Comparison of ENCODE assay signal across 8 mouse cellular contexts in genomic region chr12:46819348-46820022, GRCm38 (mm10). TPM values are rescaled to one million over a fixed set of nuclear protein-coding genes. Genes with fewer than 3 reads are reported as not detected.
DNase-seq lines count a peak whose midpoint lies in the region; ATAC-seq lines count a peak whose summit lies in the region.

No protein-coding gene starts in this region.

- 0% methylated on average over 50 of the region's 57 CpGs for WGBS in forebrain, embryonic 12.5 days
- WGBS in heart, embryonic 16.5 days: 1% methylated on average over 47 of the region's 57 CpGs
- under 1% methylated on average over 57 of the region's 57 CpGs for whole genome bisulfite sequencing in liver, embryonic 13.5 days (ENCODE audit: insufficient replicate concordance)
- 1% methylated on average over 53 of the region's 57 CpGs for WGBS in neural tube, embryonic 13.5 days

- ATAC-seq in forebrain, embryonic 12.5 days (ENCODE audit: low FRiP score): peak; percentile 92
- peak; percentile 95 for ATAC-seq in heart, embryonic 16.5 days (replicated peaks; ENCODE audit: extremely low read depth, insufficient read depth, low FRiP score)
- peak; percentile 95 for ATAC-seq in liver, embryonic 13.5 days (ENCODE audit: low read depth)
- ATAC-seq in neural tube, embryonic 13.5 days (ENCODE audit: low read depth): peak; percentile 95

- H3K36me3 ChIP-seq in forebrain, embryonic 12.5 days (replicated peaks): no peaks in the 10 kb centered on the region
- H3K36me3 ChIP-seq in heart, embryonic 16.5 days (ENCODE audit: control insufficient read depth, insufficient read depth): no peaks in the 10 kb centered on the region
- no peaks in the 10 kb centered on the region for H3K36me3 ChIP-seq in liver, embryonic 13.5 days
- H3K36me3 ChIP-seq in neural tube, embryonic 13.5 days: no peaks in the 10 kb centered on the region

- peak overlapping the region; percentile 89 for H3K9ac ChIP-seq in forebrain, embryonic 12.5 days
- H3K9ac ChIP-seq in heart, embryonic 16.5 days (ENCODE audit: low read length): peak overlapping the region; percentile 76
- H3K9ac ChIP-seq in liver, embryonic 13.5 days: peak overlapping the region; percentile 67
- peak overlapping the region; percentile 98 for H3K9ac ChIP-seq in neural tube, embryonic 13.5 days

- H3K27ac ChIP-seq in forebrain, embryonic 12.5 days: peak overlapping the region; percentile 99
- peak overlapping the region; percentile 67 for H3K27ac ChIP-seq in heart, embryonic 16.5 days (ENCODE audit: low read length)
- no peak overlapping the region for H3K27ac ChIP-seq in liver, embryonic 13.5 days
- peak overlapping the region; percentile 100 for H3K27ac ChIP-seq in neural tube, embryonic 13.5 days (replicated peaks)

- peak; percentile 8 for DNase-seq in CD4-positive helper T cell, adult 2 months (ENCODE audit: low read depth, low spot score)
- peak; percentile 17 for DNase-seq in c-Kit-negative CD71-positive TER-119-positive erythroid progenitor cells, embryonic 14.5 days (ENCODE audit: low read depth, low spot score)
- peak; percentile 85 to 88 for DNase-seq in kidney, postnatal 36 days
- peak; percentile 82 for DNase-seq in liver, embryonic 13.5 days
- peak; percentile 93 for DNase-seq in testis, postnatal 14 days (ENCODE audit: low spot score)

- H3K4me2 ChIP-seq in forebrain, embryonic 12.5 days: peak overlapping the region; percentile 68
- peak overlapping the region; percentile 77 for H3K4me2 ChIP-seq in heart, embryonic 16.5 days (ENCODE audit: low read depth, low read length)
- H3K4me2 ChIP-seq in liver, embryonic 13.5 days: peak overlapping the region; percentile 86
- H3K4me2 ChIP-seq in neural tube, embryonic 13.5 days: peak overlapping the region; percentile 64

- H3K4me1 ChIP-seq in forebrain, embryonic 12.5 days: peaks cover 18% of the 10 kb centered on the region
- H3K4me1 ChIP-seq in heart, embryonic 16.5 days (ENCODE audit: control insufficient read depth, insufficient read depth, low read length): 0 out of 2 replicates have a peak, but pooled peaks cover 2% of the 10 kb centered on the region
- peaks cover 11% of the 10 kb centered on the region for H3K4me1 ChIP-seq in liver, embryonic 13.5 days (replicated peaks)
- H3K4me1 ChIP-seq in neural tube, embryonic 13.5 days (replicated peaks): no peaks in the 10 kb centered on the region; the same call in 1 of the 2 replicates

- no peaks in the 10 kb centered on the region for H3K27me3 ChIP-seq in forebrain, embryonic 12.5 days
- 0 out of 2 replicates have a peak, but pooled peaks cover 2% of the 10 kb centered on the region for H3K27me3 ChIP-seq in heart, embryonic 16.5 days (ENCODE audit: control insufficient read depth, insufficient read depth, low read length)
- peaks cover 54% of the 10 kb centered on the region for H3K27me3 ChIP-seq in liver, embryonic 13.5 days
- H3K27me3 ChIP-seq in neural tube, embryonic 13.5 days: no peaks in the 10 kb centered on the region

- no peaks in the 10 kb centered on the region for H3K9me3 ChIP-seq in forebrain, embryonic 12.5 days
- no peaks in the 10 kb centered on the region for H3K9me3 ChIP-seq in heart, embryonic 16.5 days (replicated peaks; ENCODE audit: control insufficient read depth, low read length)
- H3K9me3 ChIP-seq in liver, embryonic 13.5 days (replicated peaks): no peaks in the 10 kb centered on the region
- H3K9me3 ChIP-seq in neural tube, embryonic 13.5 days: no peaks in the 10 kb centered on the region

- peak overlapping the region; percentile 78 for H3K4me3 ChIP-seq in forebrain, embryonic 12.5 days (replicated peaks)
- H3K4me3 ChIP-seq in heart, embryonic 16.5 days (ENCODE audit: low read length): peak overlapping the region; percentile 90
- peak overlapping the region; percentile 70 for H3K4me3 ChIP-seq in liver, embryonic 13.5 days (replicated peaks)
- peak overlapping the region; percentile 81 for H3K4me3 ChIP-seq in neural tube, embryonic 13.5 days

RNA-seq across cellular contexts. Expression of gene Nova1, which starts 0.8 kb away (rescaled TPM):
- polyA plus RNA-seq in forebrain, embryonic 12.5 days (2016; fragmentation: Nextera tagmentation; extraction: Ambion mirVana): 26.6 and 28.3 TPM in 2 replicates
- 0.53 and 0.87 TPM in 2 replicates for polyA plus RNA-seq in heart, embryonic 16.5 days (2015; fragmentation: Nextera tagmentation; extraction: Ambion mirVana)
- polyA plus RNA-seq in liver, embryonic 13.5 days (2015; fragmentation: Nextera tagmentation; extraction: Ambion mirVana): 0.10 and 0.15 TPM in 2 replicates
- 94.2 and 98.2 TPM in 2 replicates for polyA plus RNA-seq in neural tube, embryonic 13.5 days (2015; fragmentation: Nextera tagmentation; extraction: Ambion mirVana)

Comparison
In these comparisons a context has a peak if more than half of its experiments do, and no peak if none do; other contexts are left out.
1. DNase-seq: peak in every context shown above with its lines; median percentile 93 in testis, postnatal 14 days; 86 in kidney, postnatal 36 days; 82 in liver, embryonic 13.5 days; 17 in c-Kit-negative CD71-positive TER-119-positive erythroid progenitor cells, embryonic 14.5 days; 8 in CD4-positive helper T cell, adult 2 months.
2. RNA of gene Nova1, which starts 0.8 kb away (polyA plus RNA-seq): 94.2 to 98.2 TPM in neural tube, embryonic 13.5 days and 26.6 to 28.3 TPM in forebrain, embryonic 12.5 days; 0.53 to 0.87 TPM in heart, embryonic 16.5 days and 0.10 to 0.15 TPM in liver, embryonic 13.5 days; every median in the first group is over 10 times any median in the second.
3. Peak in every context shown above with its lines, with median percentiles within 50 percentile points of each other: ATAC-seq, H3K4me2 ChIP-seq, H3K4me3 ChIP-seq and H3K9ac ChIP-seq.